In genomic region chr3:103346658-103347057, GRCm38 (mm10) we compare ENCODE assay signal across 20 mouse cellular contexts.
"Had no signal": no experiment of that assay in that cellular context is flagged by ENCODE, and none has a peak within 500 bp of the region (broad histone marks: within the 10 kb centered on the region; RNA-seq: fewer than 3 reads in every experiment).

No protein-coding gene starts in this region.

- H3K4me2 ChIP-seq: liver, embryonic 13.5 days; liver, embryonic 15.5 days; lung, embryonic 15.5 days; midbrain, embryonic 12.5 days; midbrain, embryonic 15.5 days; neural tube, embryonic 13.5 days; neural tube, embryonic 15.5 days; stomach, embryonic 15.5 days had no signal

- ATAC-seq: liver, postnatal 0 days; lung, postnatal 0 days; midbrain, embryonic 15.5 days had no signal

- H3K4me3 ChIP-seq: liver, embryonic 13.5 days; liver, embryonic 15.5 days; lung, embryonic 15.5 days; megakaryocyte, embryonic 14.5 days; midbrain, embryonic 12.5 days; midbrain, embryonic 15.5 days; neural tube, embryonic 13.5 days; neural tube, embryonic 15.5 days; stomach, embryonic 15.5 days had no signal

- DNase-seq: liver, embryonic 13.5 days; liver, postnatal 0 days; lung, adult 2 months; lung, postnatal 14 days; lung, postnatal 36 days; right cerebral cortex, postnatal 14 days; thymus, adult 2 months; thymus, postnatal 14 days; thymus, postnatal 36 days had no signal

- H3K27ac ChIP-seq: liver, embryonic 13.5 days; liver, embryonic 15.5 days; lung, embryonic 15.5 days; macrophage; midbrain, embryonic 12.5 days; midbrain, embryonic 15.5 days; neural tube, embryonic 13.5 days; neural tube, embryonic 15.5 days; stomach, embryonic 15.5 days; stomach, postnatal 0 days had no signal

- H3K4me1 ChIP-seq: liver, embryonic 13.5 days; liver, embryonic 15.5 days; lung, embryonic 15.5 days; megakaryocyte, embryonic 14.5 days; midbrain, embryonic 12.5 days; midbrain, embryonic 15.5 days; neural tube, embryonic 13.5 days; neural tube, embryonic 15.5 days; stomach, embryonic 15.5 days had no signal

- H3K27me3 ChIP-seq: liver, embryonic 13.5 days; liver, embryonic 15.5 days; lung, embryonic 15.5 days; megakaryocyte, embryonic 14.5 days; midbrain, embryonic 12.5 days; midbrain, embryonic 15.5 days; neural tube, embryonic 13.5 days; neural tube, embryonic 15.5 days; stomach, embryonic 15.5 days had no signal

- H3K9me3 ChIP-seq: liver, embryonic 13.5 days; liver, embryonic 15.5 days; lung, embryonic 15.5 days; megakaryocyte, embryonic 14.5 days; midbrain, embryonic 12.5 days; midbrain, embryonic 15.5 days; neural tube, embryonic 13.5 days; neural tube, embryonic 15.5 days; stomach, embryonic 15.5 days had no signal

- H3K9ac ChIP-seq: liver, embryonic 13.5 days; liver, embryonic 15.5 days; liver, postnatal 0 days; lung, embryonic 15.5 days; midbrain, embryonic 12.5 days; midbrain, embryonic 15.5 days; neural tube, embryonic 13.5 days; neural tube, embryonic 15.5 days; stomach, embryonic 15.5 days had no signal
